Comparison of ENCODE assay signal across 15 mouse cellular contexts in the genomic region with DNA sequence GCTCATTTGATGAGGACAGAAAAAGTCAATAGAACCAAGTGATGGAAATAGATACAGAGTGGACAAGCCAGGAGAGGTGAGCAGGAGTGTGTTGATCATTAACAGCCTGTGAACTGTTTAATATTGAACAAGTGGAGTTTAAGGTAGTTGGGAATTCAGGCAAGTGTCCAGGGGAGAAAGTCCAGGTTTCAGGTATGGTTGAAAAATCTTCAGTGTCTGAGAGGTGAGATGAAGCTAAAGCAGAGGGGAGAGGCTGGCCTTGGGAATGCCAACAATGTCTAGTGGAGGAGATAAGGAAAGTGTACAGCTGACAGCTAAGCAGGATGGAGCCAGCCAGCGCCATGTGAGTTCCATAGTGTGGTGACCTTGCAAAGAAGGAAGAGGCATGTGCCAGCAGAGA. TPM values are rescaled to one million over a fixed set of nuclear protein-coding genes. Genes with fewer than 3 reads are reported as not detected.
DNase-seq lines count a peak whose midpoint lies in the region; ATAC-seq and TF ChIP-seq lines count a peak whose summit lies in the region.
"Had no signal": no experiment of that assay in that cellular context is flagged by ENCODE, and none has a peak within 500 bp of the region (broad histone marks: within the 10 kb centered on the region; RNA-seq: fewer than 3 reads in every experiment).

No protein-coding gene starts in this region.

- DNase-seq in liver, adult 2 months (ENCODE audit: extremely low read depth, low read depth, low spot score), result peak; percentile 99
- DNase-seq in liver, result no peak
- peak; percentile 66 for DNase-seq in heart, postnatal 0 days (ENCODE audit: low spot score)
- peak in 2 of 3 experiments; percentile 7 to 9 for DNase-seq in liver, embryonic 14.5 days (ENCODE audit: low read depth in 3 of 3, low spot score in 3 of 3)
- no peak for DNase-seq in ovary, postnatal 14 days (ENCODE audit: low spot score)
- DNase-seq in urinary bladder, postnatal 10 days (ENCODE audit: low spot score), result no peak
- no peak for DNase-seq in T-cell, adult 2 months (ENCODE audit: low spot score)
- DNase-seq: adrenal gland, postnatal 25 days; cerebellum, postnatal 36 days; midbrain, embryonic 14.5 days; right cerebral cortex, postnatal 4 days had no signal

- H3K4me1 ChIP-seq in liver, adult 2 months (ENCODE audit: control insufficient read depth, insufficient read depth, low read length), result peaks cover 20% of the 10 kb centered on the region
- peaks cover 11% of the 10 kb centered on the region; the same call in 1 of the 2 replicates for H3K4me1 ChIP-seq in heart, postnatal 0 days (ENCODE audit: control insufficient read depth, insufficient read depth)
- peaks cover 3% of the 10 kb centered on the region; the same call in 1 of the 2 replicates for H3K4me1 ChIP-seq in kidney, embryonic 15.5 days
- peaks cover 3 to 7% of the 10 kb centered on the region in 2 experiments; a peak in 2 of 4 replicates for H3K4me1 ChIP-seq in liver, embryonic 14.5 days (replicated peaks; ENCODE audit: control insufficient read depth in 2 of 2, insufficient read depth in 2 of 2, low read length in 1 of 2)
- H3K4me1 ChIP-seq: embryonic facial prominence, embryonic 12.5 days had no signal

- no peak overlapping the region for H3K4me3 ChIP-seq in liver, adult 2 months (ENCODE audit: insufficient read depth, low read depth, low read length)
- H3K4me3 ChIP-seq in heart, postnatal 0 days (ENCODE audit: low read depth, low read length), result no peak overlapping the region
- no peak overlapping the region for H3K4me3 ChIP-seq in kidney, embryonic 15.5 days (replicated peaks)
- H3K4me3 ChIP-seq in liver, embryonic 14.5 days (ENCODE audit: insufficient read depth in 1 of 2, low read depth in 2 of 2, low read length in 2 of 2), result no peak overlapping the region
- H3K4me3 ChIP-seq: embryonic facial prominence, embryonic 12.5 days had no signal

- no peaks in the 10 kb centered on the region for H3K79me2 ChIP-seq in liver, adult 2 months (ENCODE audit: control insufficient read depth, insufficient read depth, low read length)

- no peak for TF ChIP-seq POLR2A in liver, adult 2 months (IDR thresholded peaks at IDR 0.05; ENCODE audit: extremely low read depth, insufficient read depth, low read length)

- H3K27ac ChIP-seq in liver, adult 2 months (replicated peaks; ENCODE audit: insufficient read depth, low read depth, low read length), result peak overlapping the region; percentile 88
- peak overlapping the region; percentile 50; the same call in 1 of the 2 replicates for H3K27ac ChIP-seq in heart, postnatal 0 days (ENCODE audit: low read depth)
- H3K27ac ChIP-seq in kidney, embryonic 15.5 days, result peak overlapping the region; percentile 37; the same call in 1 of the 2 replicates
- no peak overlapping the region for H3K27ac ChIP-seq in liver, embryonic 14.5 days
- H3K27ac ChIP-seq: embryonic facial prominence, embryonic 12.5 days had no signal

- WGBS in liver, adult 2 months, result 5% methylated on average over 1 of the region's 1 CpGs
- 11% methylated on average over 1 of the region's 1 CpGs for WGBS in heart, postnatal 0 days
- 95% methylated on average over 1 of the region's 1 CpGs for WGBS in kidney, embryonic 15.5 days
- WGBS in liver, embryonic 14.5 days (ENCODE audit: insufficient replicate concordance), result 68% methylated on average over 1 of the region's 1 CpGs

- H3K27me3 ChIP-seq in liver, adult 2 months (ENCODE audit: control insufficient read depth, insufficient read depth, low read length), result no peaks in the 10 kb centered on the region
- H3K27me3 ChIP-seq in heart, postnatal 0 days (ENCODE audit: control insufficient read depth, insufficient read depth, low read length), result no peaks in the 10 kb centered on the region
- H3K27me3 ChIP-seq in kidney, embryonic 15.5 days, result no peaks in the 10 kb centered on the region
- no peaks in the 10 kb centered on the region for H3K27me3 ChIP-seq in liver, embryonic 14.5 days (ENCODE audit: control insufficient read depth, insufficient read depth, low read length)
- H3K27me3 ChIP-seq: embryonic facial prominence, embryonic 12.5 days had no signal

- no peak overlapping the region for H3K4me2 ChIP-seq in heart, postnatal 0 days (ENCODE audit: low read depth, low read length)
- no peak overlapping the region for H3K4me2 ChIP-seq in kidney, embryonic 15.5 days
- H3K4me2 ChIP-seq in liver, embryonic 14.5 days (ENCODE audit: low read depth), result no peak overlapping the region
- H3K4me2 ChIP-seq: embryonic facial prominence, embryonic 12.5 days had no signal

- no peaks in the 10 kb centered on the region for H3K36me3 ChIP-seq in liver, adult 2 months (ENCODE audit: control insufficient read depth, insufficient read depth, low read length)
- no peaks in the 10 kb centered on the region for H3K36me3 ChIP-seq in heart, postnatal 0 days (replicated peaks; ENCODE audit: control insufficient read depth, insufficient read depth, low read length)
- no peaks in the 10 kb centered on the region for H3K36me3 ChIP-seq in kidney, embryonic 15.5 days
- H3K36me3 ChIP-seq in liver, embryonic 14.5 days (replicated peaks; ENCODE audit: control insufficient read depth, insufficient read depth, low read depth), result no peaks in the 10 kb centered on the region
- H3K36me3 ChIP-seq: embryonic facial prominence, embryonic 12.5 days had no signal

- TF ChIP-seq CTCF in liver, adult 2 months (IDR thresholded peaks at IDR 0.05; ENCODE audit: low read depth, low read length), result no peak
- no peak for TF ChIP-seq CTCF in heart, postnatal 0 days (IDR thresholded peaks at IDR 0.05; ENCODE audit: low read depth)
- no peak for TF ChIP-seq CTCF in liver, embryonic 14.5 days (IDR thresholded peaks at IDR 0.05; ENCODE audit: low read depth)

- peak; percentile 89 for TF ChIP-seq EP300 in heart, postnatal 0 days (IDR thresholded peaks at IDR 0.05; ENCODE audit: low read depth)
- TF ChIP-seq EP300 in liver, embryonic 14.5 days (IDR thresholded peaks at IDR 0.05; ENCODE audit: low read depth), result no peak

- ATAC-seq in heart, postnatal 0 days (ENCODE audit: insufficient read depth, low read depth), result peak; percentile 90
- peak; percentile 58; the same call in 1 of the 2 replicates for ATAC-seq in kidney, embryonic 15.5 days (replicated peaks; ENCODE audit: low FRiP score)
- ATAC-seq in liver, embryonic 14.5 days (ENCODE audit: insufficient read depth), result 0 out of 2 replicates have a peak, but pooled peaks have one; percentile 35
- ATAC-seq: inflammation-experienced regulatory T-cells, adult 6 months had no signal

- H3K9ac ChIP-seq in liver, adult 2 months (ENCODE audit: low read depth, low read length), result peak overlapping the region; percentile 19; the same call in 1 of the 2 replicates
- H3K9ac ChIP-seq in heart, postnatal 0 days (replicated peaks; ENCODE audit: low read depth, low read length), result no peak overlapping the region
- no peak overlapping the region for H3K9ac ChIP-seq in kidney, embryonic 15.5 days
- no peak overlapping the region for H3K9ac ChIP-seq in liver, embryonic 14.5 days (replicated peaks)
- H3K9ac ChIP-seq: embryonic facial prominence, embryonic 12.5 days had no signal

- no peaks in the 10 kb centered on the region for H3K9me3 ChIP-seq in heart, postnatal 0 days (replicated peaks; ENCODE audit: control insufficient read depth, low read length)
- H3K9me3 ChIP-seq in kidney, embryonic 15.5 days (replicated peaks), result no peaks in the 10 kb centered on the region
- H3K9me3 ChIP-seq in liver, embryonic 14.5 days (ENCODE audit: control insufficient read depth, low read length), result no peaks in the 10 kb centered on the region
- H3K9me3 ChIP-seq: embryonic facial prominence, embryonic 12.5 days had no signal

RNA-seq across cellular contexts. Expression of a gene that starts 11.7 kb away (rescaled TPM):
- 65.6 and 85.9 TPM in 2 replicates for total RNA-seq in liver, adult 2 months (2014; rRNA removed)
- 18.6 and 23.1 TPM in 2 replicates for polyA plus RNA-seq in liver, adult 2 months (2012; rRNA removed)
- 10.3 and 10.4 TPM in 2 replicates for total RNA-seq in heart, postnatal 0 days (2014; rRNA removed; ENCODE audit: low replicate concordance)
- polyA plus RNA-seq in heart, postnatal 0 days (2015; fragmentation: Nextera tagmentation; extraction: Ambion mirVana), result 6.3 and 7.2 TPM in 2 replicates
- 10.6 and 13.4 TPM in 2 replicates for polyA plus RNA-seq in kidney, embryonic 15.5 days (2015; fragmentation: Nextera tagmentation; extraction: Ambion mirVana)
- polyA plus RNA-seq in liver, embryonic 14.5 days (2012; rRNA removed), result 4.0 and 4.8 TPM in 2 replicates
- polyA plus RNA-seq in liver, embryonic 14.5 days (2014; fragmentation: Nextera tagmentation; extraction: Ambion mirVana), result 9.7 and 12.1 TPM in 2 replicates
- total RNA-seq: MEL had no signal

Comparison
In these comparisons a context has a peak if more than half of its experiments do, and no peak if none do; other contexts are left out.
1. DNase-seq: peak in liver, adult 2 months (single experiment), heart, postnatal 0 days (single experiment) and liver, embryonic 14.5 days (2 of 3); none in liver (single experiment), ovary, postnatal 14 days (single experiment), urinary bladder, postnatal 10 days (single experiment) and T-cell, adult 2 months (single experiment).
2. ATAC-seq: peak in every context shown above with its lines; median percentile 90 in heart, postnatal 0 days; 58 in kidney, embryonic 15.5 days; 35 in liver, embryonic 14.5 days.